Mouse (Mus musculus): Measurements from ENCODE around the gene Atp1b1. TPM values are rescaled to one million over a fixed set of nuclear protein-coding genes. Genes with fewer than 3 reads are reported as not detected.

Gene Atp1b1
- 44.3 and 52.8 TPM in 2 replicates for polyA plus RNA-seq (2015; fragmentation: Nextera tagmentation; extraction: Ambion mirVana)

GRCm38 (mm10) chr1:164458245-164458613 lies at the start of gene Atp1b1:
Gene Atp1b1 (minus strand): TSS chr1:164458355.

Other genes with a start within 250 kb of the Atp1b1 start
- gene Slc19a2, start 209.3 kb downstream of the Atp1b1 start, polyA plus RNA-seq (2015; fragmentation: Nextera tagmentation; extraction: Ambion mirVana) = 5.1 and 6.1 TPM in 2 replicates
- 5.9 and 6.2 TPM in 2 replicates for gene Ccdc181, start 182.8 kb downstream of the Atp1b1 start, polyA plus RNA-seq (2015; fragmentation: Nextera tagmentation; extraction: Ambion mirVana)
- gene Nme7, start 154.2 kb downstream of the Atp1b1 start, polyA plus RNA-seq (2015; fragmentation: Nextera tagmentation; extraction: Ambion mirVana) = 12.2 and 12.6 TPM in 2 replicates
- 30.3 and 34.0 TPM in 2 replicates for gene Blzf1, start 150.9 kb downstream of the Atp1b1 start, polyA plus RNA-seq (2015; fragmentation: Nextera tagmentation; extraction: Ambion mirVana)